Mouse (Mus musculus) intestine, embryonic 14.5 days (tissue): ENCODE data around the gene Kcng1. TPM values are rescaled to one million over a fixed set of nuclear protein-coding genes. Genes with fewer than 3 reads are reported as not detected.

Experiments used
- ATAC-seq: fragments of 200-750 bp; cut with Nextera tagmentation; replicated peaks from 2 replicates; pipeline ENCODE4 v1.8.0; 2017; ENCODE audit warnings: low read depth, moderate number of reproducible peaks, moderate TSS enrichment, moderate library complexity; ENCODE audit not compliant: low FRiP score, low TSS enrichment
- DNase-seq: peaks from one replicate; pipeline ENCODE4 v3.0.0-alpha.2; 2018; ENCODE audit warnings: low spot score
- H3K27ac ChIP-seq: fragments of 300-500 bp; sonication (generic); 2 replicates; pipeline ENCODE4 v1.5.1; 2014; ENCODE audit warnings: low read depth, mild to moderate bottlenecking, control low read depth
- H3K27me3 ChIP-seq: fragments of 300-500 bp; sonication (generic); replicated peaks from 2 replicates; pipeline ENCODE4 v1.6.1; 2014; ENCODE audit warnings: low read length, control low read depth; ENCODE audit not compliant: control insufficient read depth, insufficient read depth
- H3K36me3 ChIP-seq: fragments of 300-500 bp; sonication (generic); 2 replicates; pipeline ENCODE4 v1.6.1; 2014; ENCODE audit warnings: low read length, control low read depth; ENCODE audit not compliant: control insufficient read depth, insufficient read depth
- H3K4me1 ChIP-seq: fragments of 300-500 bp; sonication (generic); replicated peaks from 2 replicates; pipeline ENCODE4 v1.6.1; 2014; ENCODE audit warnings: low read length, control low read depth, mixed read lengths; ENCODE audit not compliant: control insufficient read depth, insufficient read depth
- H3K4me2 ChIP-seq: fragments of 300-500 bp; sonication (generic); 2 replicates; pipeline ENCODE4 v1.6.1; 2014; ENCODE audit warnings: low read length
- H3K4me3 ChIP-seq: fragments of 300-500 bp; sonication (generic); 2 replicates; pipeline ENCODE4 v1.5.1; 2014; ENCODE audit warnings: low read depth, low read length, control low read depth, mixed read lengths
- H3K9ac ChIP-seq: fragments of 300-500 bp; sonication (generic); 2 replicates; pipeline ENCODE4 v1.6.1; 2014; ENCODE audit warnings: mild to moderate bottlenecking, low read length
- H3K9me3 ChIP-seq: fragments of 300-500 bp; sonication (generic); 2 replicates; pipeline ENCODE4 v1.6.1; 2016; ENCODE audit warnings: low read length, control low read depth; ENCODE audit not compliant: control insufficient read depth
- WGBS: fragments of 180-500 bp; shearing (Covaris S2); extraction: QIAGEN DNeasy Blood & Tissue Kit; methylation state at CpG from one replicate; pipeline ENCODE4 v1.1.7; 2014; 5-methylcytosine and 5-hydroxymethylcytosine counted together
- polyA plus RNA-seq: library from polyadenylated mRNA; unstranded; fragments of >200 nt; fragmentation: Nextera tagmentation; extraction: Ambion mirVana; gene quantifications from 2 replicates; pipeline ENCODE4 v1.2.1, GENCODE M21; 2014

Kcng1 gene
- polyA plus RNA-seq, 1 experiment from 2014 or later = 12.0 TPM

- Histone ChIP-seq H3K36me3 (no peaks in the 10 kb centered on the region), H3K27ac (no peak overlapping the region), H3K4me2 (no peak overlapping the region), H3K9me3 (no peaks in the 10 kb centered on the region), H3K27me3 (peaks cover 31% of the 10 kb centered on the region), H3K9ac (no peak overlapping the region), H3K4me3 (no peak overlapping the region), H3K4me1 (no peaks in the 10 kb centered on the region)
- ATAC-seq = no peak
- 11% methylated on average over 11 of the region's 11 CpGs for WGBS
- peak; percentile 91 for DNase-seq
Measured at GRCm38 (mm10) chr2:168274374-168274935, 7.1 kb downstream of the Kcng1 start.

DNA sequence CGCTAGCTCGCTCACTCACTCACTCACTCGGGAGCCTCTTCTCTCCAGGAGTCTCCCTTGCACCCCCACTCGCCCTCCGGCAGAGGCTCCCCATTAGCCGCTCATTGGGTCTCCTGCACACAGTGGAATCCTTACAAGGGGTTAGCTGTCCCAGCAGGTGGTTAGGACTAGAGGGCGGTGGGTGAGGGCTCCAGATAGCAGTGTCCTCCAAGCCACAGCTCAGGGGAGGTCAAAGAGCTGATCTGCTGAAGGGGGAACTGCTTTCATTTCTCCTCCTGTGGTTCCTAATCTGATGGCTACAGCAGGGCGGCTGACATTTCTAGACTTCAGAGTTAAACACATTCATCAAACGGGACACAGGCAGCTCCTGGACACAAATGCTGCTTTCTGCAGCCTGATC lies 8.1 kb downstream of the Kcng1 start:
- DNase-seq (no peak), ATAC-seq (no peak)
- Histone ChIP-seq H3K36me3 (no peaks in the 10 kb centered on the region), H3K4me2 (no peak overlapping the region), H3K9ac (no peak overlapping the region), H3K4me1 (no peaks in the 10 kb centered on the region), H3K9me3 (no peaks in the 10 kb centered on the region), H3K4me3 (no peak overlapping the region), H3K27ac (no peak overlapping the region), H3K27me3 (peaks cover 25% of the 10 kb centered on the region)
- WGBS = 46% methylated on average over 9 of the region's 9 CpGs

- Histone ChIP-seq H3K9me3 (no peaks in the 10 kb centered on the region), H3K4me3 (no peak overlapping the region)
- 0 out of 2 replicates have a peak, but pooled peaks have one; percentile 53 for ATAC-seq
Measured at GRCm38 (mm10) chr2:168268033-168268432, 13.5 kb downstream of the Kcng1 start.

DNA sequence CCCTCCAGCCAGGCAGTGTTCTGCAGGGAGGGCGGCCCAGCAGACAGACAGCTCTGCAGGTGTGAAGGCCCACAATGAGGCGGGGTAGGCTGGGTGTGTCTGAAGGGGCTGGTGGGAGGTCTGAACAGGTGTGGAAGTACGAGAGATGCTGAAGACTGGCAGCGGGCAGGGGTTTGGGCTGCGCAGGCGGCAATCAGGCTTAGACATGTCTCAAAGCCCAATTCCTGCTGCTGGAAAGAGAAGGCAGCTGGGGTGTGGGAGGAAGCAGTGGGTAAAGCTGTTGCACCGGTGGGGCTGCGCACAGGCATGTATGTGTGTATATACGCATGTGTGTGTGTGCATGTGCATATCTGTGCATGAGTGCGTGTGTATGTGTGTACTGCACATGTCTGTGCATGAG lies 20.6 kb downstream of the Kcng1 start:
- H3K36me3 ChIP-seq = no peaks in the 10 kb centered on the region
- no peaks in the 10 kb centered on the region for H3K4me1 ChIP-seq
- H3K27ac ChIP-seq = no peak overlapping the region
- H3K27me3 ChIP-seq = peaks cover 6% of the 10 kb centered on the region; the same call in 1 of the 2 replicates
- 89% methylated on average over 10 of the region's 10 CpGs for WGBS
- ATAC-seq (no peak), DNase-seq (no peak)
- H3K4me3 ChIP-seq = no peak overlapping the region
- no peak overlapping the region for H3K4me2 ChIP-seq
- H3K9me3 ChIP-seq = no peaks in the 10 kb centered on the region
- H3K9ac ChIP-seq = no peak overlapping the region

More at GRCm38 (mm10) chr2:168268033-168268432, 13.5 kb downstream of the Kcng1 start:
- Histone ChIP-seq H3K27ac (no peak overlapping the region), H3K27me3 (no peaks in the 10 kb centered on the region), H3K36me3 (no peaks in the 10 kb centered on the region), H3K4me1 (no peaks in the 10 kb centered on the region), H3K4me2 (peak overlapping the region; percentile 30), H3K9ac (no peak overlapping the region)
- 31% methylated on average over 7 of the region's 7 CpGs for WGBS
- peak; percentile 77 for DNase-seq

- H3K27me3 ChIP-seq = peaks cover 6% of the 10 kb centered on the region; the same call in 1 of the 2 replicates
- no peak overlapping the region for H3K27ac ChIP-seq
- no peak overlapping the region for H3K4me2 ChIP-seq
- H3K36me3 ChIP-seq = no peaks in the 10 kb centered on the region
- no peaks in the 10 kb centered on the region for H3K4me1 ChIP-seq
- H3K9ac ChIP-seq = no peak overlapping the region
- 84% methylated on average over 3 of the region's 3 CpGs for WGBS
- no peak overlapping the region for H3K4me3 ChIP-seq
- ATAC-seq (no peak), DNase-seq (no peak)
- no peaks in the 10 kb centered on the region for H3K9me3 ChIP-seq
Measured at GRCm38 (mm10) chr2:168260124-168260523, 21.4 kb downstream of the Kcng1 start.

GRCm38 (mm10) chr2:168259046-168259445 lies 22.5 kb downstream of the Kcng1 start:
- Histone ChIP-seq H3K27ac (no peak overlapping the region), H3K4me2 (no peak overlapping the region), H3K4me3 (no peak overlapping the region), H3K9me3 (no peaks in the 10 kb centered on the region), H3K9ac (no peak overlapping the region), H3K36me3 (no peaks in the 10 kb centered on the region), H3K27me3 (peaks cover 6% of the 10 kb centered on the region; the same call in 1 of the 2 replicates), H3K4me1 (no peaks in the 10 kb centered on the region)
- ATAC-seq = no peak
- WGBS = 92% methylated on average over 8 of the region's 8 CpGs
- DNase-seq = no peak

DNA sequence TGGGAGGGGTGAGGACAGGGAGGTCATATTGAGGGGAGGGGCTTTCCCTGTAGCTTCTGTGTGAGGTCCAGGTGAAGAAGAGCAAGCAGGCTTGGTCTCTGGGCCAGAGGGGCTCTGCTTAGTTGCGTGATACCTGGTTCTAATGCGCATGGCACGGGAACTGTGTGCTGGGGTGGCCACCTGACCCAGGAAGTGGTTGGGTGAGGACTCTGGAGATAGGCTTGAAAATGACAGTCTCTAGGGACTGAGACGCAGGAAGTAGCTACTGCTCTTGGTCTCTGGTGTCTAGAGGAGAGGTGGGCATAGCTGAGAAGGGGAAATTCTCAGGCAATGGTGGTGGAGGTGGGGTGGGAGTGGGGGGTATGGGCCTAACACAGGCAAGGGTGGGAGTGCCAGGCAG lies 24.3 kb downstream of the Kcng1 start:
- H3K9ac ChIP-seq = no peak overlapping the region
- no peaks in the 10 kb centered on the region for H3K27me3 ChIP-seq
- H3K4me2 ChIP-seq = no peak overlapping the region
- no peaks in the 10 kb centered on the region for H3K9me3 ChIP-seq
- ATAC-seq (no peak), DNase-seq (no peak)
- H3K4me3 ChIP-seq = no peak overlapping the region
- 88% methylated on average over 4 of the region's 4 CpGs for WGBS
- H3K36me3 ChIP-seq = no peaks in the 10 kb centered on the region
- H3K4me1 ChIP-seq = no peaks in the 10 kb centered on the region
- no peak overlapping the region for H3K27ac ChIP-seq

DNA sequence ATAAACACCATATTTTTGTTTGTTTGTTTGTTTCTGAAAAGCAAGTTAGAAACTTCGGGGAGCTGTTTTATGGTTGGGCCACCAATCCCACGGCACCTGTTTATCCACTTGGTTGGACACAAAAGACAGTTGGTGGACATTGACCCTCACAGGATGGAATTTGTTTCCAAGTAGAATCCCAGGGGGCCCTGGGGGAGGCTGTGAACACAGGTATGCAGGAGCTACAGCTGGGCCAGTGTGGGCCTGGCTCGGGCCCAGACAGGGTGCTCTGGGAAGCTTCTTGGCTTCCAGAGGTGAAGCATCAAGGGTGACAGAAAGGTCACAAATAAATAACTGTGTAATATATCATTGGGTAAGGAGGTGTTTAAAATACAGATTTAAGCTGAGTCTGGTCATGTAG lies 25.0 kb downstream of the Kcng1 start:
- H3K4me1 ChIP-seq = no peaks in the 10 kb centered on the region
- no peaks in the 10 kb centered on the region for H3K9me3 ChIP-seq
- DNase-seq (no peak), ATAC-seq (no peak)
- H3K4me2 ChIP-seq = no peak overlapping the region
- 44% methylated on average over 3 of the region's 3 CpGs for WGBS
- H3K36me3 ChIP-seq = no peaks in the 10 kb centered on the region
- H3K27me3 ChIP-seq = no peaks in the 10 kb centered on the region
- H3K9ac ChIP-seq = no peak overlapping the region
- H3K27ac ChIP-seq = no peak overlapping the region
- no peak overlapping the region for H3K4me3 ChIP-seq

- no peak for DNase-seq
- no peak overlapping the region for H3K4me2 ChIP-seq
- ATAC-seq = no peak
- 33% methylated on average over 7 of the region's 7 CpGs for WGBS
- H3K4me3 ChIP-seq = no peak overlapping the region
- no peaks in the 10 kb centered on the region for H3K36me3 ChIP-seq
- H3K4me1 ChIP-seq = no peaks in the 10 kb centered on the region
- H3K9ac ChIP-seq = no peak overlapping the region
- H3K9me3 ChIP-seq = no peaks in the 10 kb centered on the region
- no peaks in the 10 kb centered on the region for H3K27me3 ChIP-seq
- H3K27ac ChIP-seq = no peak overlapping the region
Measured at GRCm38 (mm10) chr2:168253822-168254221, 27.7 kb downstream of the Kcng1 start.
